Mouse (Mus musculus) CH12.LX (cell line): Measurements from ENCODE around the gene Pfn1. TPM values are rescaled to one million over a fixed set of nuclear protein-coding genes. Genes with fewer than 3 reads are reported as not detected.
A peak's percentile ranks its signal among the peaks of the same experiment; 100 is the strongest.

Experiments
- DNase-seq: peaks from one replicate; pipeline ENCODE4 v3.0.0-alpha.2; 2013; ENCODE audit errors: extremely low read depth
- H3K27ac ChIP-seq: 2 replicates; pipeline ENCODE4 v1.5.1; 2012; ENCODE audit warnings: low read depth, mild to moderate bottlenecking, control low read depth, moderate library complexity; ENCODE audit not compliant: insufficient read depth
- H3K27me3 ChIP-seq: replicated peaks from 2 replicates; pipeline ENCODE3; 2012; ENCODE audit warnings: inconsistent platforms
- H3K36me3 ChIP-seq, 2 experiments: replicated peaks in 1 of 2; 2 replicates each; pipeline versions ENCODE3 to v1.6.1; 2012; ENCODE audit warnings: inconsistent platforms in 1 of 2, low read length in 1 of 2, mild to moderate bottlenecking in 1 of 2, mixed read lengths in 1 of 2, moderate library complexity in 1 of 2; ENCODE audit not compliant: control insufficient read depth in 1 of 2, insufficient read depth in 1 of 2
- H3K4me1 ChIP-seq, 2 experiments: 2 replicates each; pipeline ENCODE4 v1.6.1; 2012; ENCODE audit warnings: inconsistent platforms in 1 of 2, moderate library complexity in 1 of 2; ENCODE audit not compliant: insufficient read depth in 2 of 2, control insufficient read depth in 1 of 2
- H3K4me2 ChIP-seq: 2 replicates; pipeline ENCODE4 v1.6.1; 2012; ENCODE audit warnings: low read depth, mild to moderate bottlenecking, control low read depth; ENCODE audit not compliant: poor library complexity, insufficient read depth, severe bottlenecking
- H3K4me3 ChIP-seq, 3 experiments: fragments of 150-350 bp in 1 of 3; sonication (generic) in 1 of 3; replicated peaks in 1 of 3; 2 replicates each; pipeline versions ENCODE3 to v1.5.1; 2011 to 2012; ENCODE audit warnings: low read depth in 2 of 3, low read length in 2 of 3, mild to moderate bottlenecking in 2 of 3, moderate library complexity in 2 of 3, control low read depth in 1 of 3, improper control_type of control experiment in 1 of 3, inconsistent platforms in 1 of 3, mixed read lengths in 1 of 3; ENCODE audit not compliant: poor library complexity in 1 of 3
- H3K79me2 ChIP-seq: replicated peaks from 2 replicates; pipeline ENCODE4 v1.6.1; 2012; ENCODE audit warnings: mild to moderate bottlenecking, moderate library complexity; ENCODE audit not compliant: control insufficient read depth, poor library complexity, insufficient read depth, severe bottlenecking; ENCODE audit errors: extremely low read depth
- H3K9ac ChIP-seq: 2 replicates; pipeline ENCODE4 v1.6.1; 2012; ENCODE audit warnings: low read depth, mild to moderate bottlenecking, control low read depth, moderate library complexity; ENCODE audit not compliant: insufficient read depth
- H3K9me3 ChIP-seq: replicated peaks from 2 replicates; pipeline ENCODE3; 2012; ENCODE audit warnings: low read length, inconsistent platforms, mixed read lengths
- CHD1 ChIP-seq: IDR thresholded peaks from 2 replicates; pipeline ENCODE4 v1.6.1; 2012; ENCODE audit warnings: low read depth, low read length, improper control_type of control experiment, inconsistent platforms
- CTCF ChIP-seq, 2 experiments: IDR thresholded peaks in 1 of 2; conservative IDR thresholded peaks in 1 of 2; 2 replicates each; pipeline ENCODE4 v1.5.1; 2011 to 2012; ENCODE audit warnings: low read depth in 2 of 2, low read length in 2 of 2, improper control_type of control experiment in 1 of 2, inconsistent platforms in 1 of 2, mild to moderate bottlenecking in 1 of 2, moderate library complexity in 1 of 2
- MAFK ChIP-seq: IDR thresholded peaks from 2 replicates; pipeline ENCODE4 v1.6.1; 2011; ENCODE audit warnings: low read length, improper control_type of control experiment; ENCODE audit not compliant: insufficient replicate concordance
- MAZ ChIP-seq: IDR thresholded peaks from 2 replicates; pipeline ENCODE4 v1.6.1; 2012; ENCODE audit warnings: low read depth, mild to moderate bottlenecking, inconsistent platforms, low read length, improper control_type of control experiment, moderate library complexity
- NRF1 ChIP-seq: IDR thresholded peaks from 2 replicates; pipeline ENCODE4 v1.6.1; 2014; ENCODE audit warnings: low read depth, mild to moderate bottlenecking, inconsistent platforms, low read length, improper control_type of control experiment, moderate library complexity
- SMC3 ChIP-seq: IDR thresholded peaks from 2 replicates; pipeline ENCODE4 v1.6.1; 2011; ENCODE audit warnings: low read depth, low read length, improper control_type of control experiment
- TBP ChIP-seq: conservative IDR thresholded peaks from 2 replicates; pipeline ENCODE4 v1.6.1; 2011; ENCODE audit warnings: low read depth, low read length, improper control_type of control experiment
- UBTF ChIP-seq: IDR thresholded peaks from 2 replicates; pipeline ENCODE4 v1.6.1; 2012; ENCODE audit warnings: low read depth, mild to moderate bottlenecking, inconsistent platforms, low read length, improper control_type of control experiment, moderate library complexity
- ZMIZ1 ChIP-seq: IDR thresholded peaks from 2 replicates; pipeline ENCODE4 v1.6.1; 2012; ENCODE audit warnings: low read depth, mild to moderate bottlenecking, inconsistent platforms, low read length, improper control_type of control experiment
- dilution Hi-C: fragments of 300-500 bp; cut with MboI; formaldehyde crosslinking; loops from 2 replicates; pipeline ENCODE4 v1.14.3; 2020; ENCODE audit warnings: low sequenced_read_pairs; ENCODE audit not compliant: extremely low pct_unique_long_range_greater_than_20kb, extremely low pct_ligation_motif_present
- in situ Hi-C: fragments of 300-500 bp; cut with MboI; formaldehyde crosslinking; loops from 3 replicates; pipeline ENCODE4 v1.14.3; 2019; ENCODE audit warnings: low sequenced_read_pairs, low pct_ligation_motif_present, low pct_unique_long_range_greater_than_20kb, mixed read lengths
- polyA plus RNA-seq: library from polyadenylated mRNA; unstranded; fragments of >175 nt; gene quantifications from 2 replicates; pipeline ENCODE4 v1.2.1, GENCODE M21; 2012; ENCODE audit warnings: low read depth; ENCODE audit not compliant: insufficient read length
- total RNA-seq, 2 experiments: library from RNA; depleted of rRNA; stranded (reverse); fragments of 300-350 nt in 1 of 2; fragments of >200 nt in 1 of 2; gene quantifications; 2 replicates each; pipeline ENCODE4 v1.2.3; 2012 to 2014

The Pfn1 gene
- total and polyA plus RNA-seq, 3 experiments, result 844 to 2,624 (median 1,045) TPM

- TF ChIP-seq NRF1, result peak; percentile 85
Observed at GRCm38 (mm10) chr11:70646691-70647650, 7.5 kb downstream of the Pfn1 start, which contains the start of the genes Rnf167 and Slc25a11 (continued).

- peak overlapping the region; percentile 58; the same call in 1 of the 2 replicates for H3K27ac ChIP-seq
- in situ Hi-C loops, result no loop called here
- peak overlapping the region; percentile 81 for H3K4me2 ChIP-seq
- no peaks in the 10 kb centered on the region for H3K9me3 ChIP-seq
- DNase-seq, result no peak
- peaks cover 25 to 43% of the 10 kb centered on the region in 2 experiments for H3K4me1 ChIP-seq
- TF ChIP-seq CHD1 (peak; percentile 40; the same call in 1 of the 2 replicates), CTCF (conservative IDR thresholded peaks at IDR 0.05 in 1 of 2, IDR thresholded peaks at IDR 0.05 in 1 of 2; ENCODE audit: low read depth in 2 of 2, low read length in 2 of 2) (no peak)
- TF ChIP-seq, all 38 proteins: peak for 1
- Histone ChIP-seq H3K4me3 (peak overlapping the region; percentile 66 to 99 (median 80)), H3K9ac (peak overlapping the region; percentile 93), H3K36me3 (peaks cover 34 to 72% of the 10 kb centered on the region in 2 experiments), H3K79me2 (peaks cover 44% of the 10 kb centered on the region), H3K27me3 (no peaks in the 10 kb centered on the region)
- dilution Hi-C loops, result no loop called here
Observed at GRCm38 (mm10) chr11:70646259-70646555, 8.2 kb downstream of the Pfn1 start.

GRCm38 (mm10) chr11:70645461-70646258, 8.8 kb downstream of the Pfn1 start:
- H3K4me3 ChIP-seq, result peak overlapping the region; percentile 66 to 99 (median 80)

DNA sequence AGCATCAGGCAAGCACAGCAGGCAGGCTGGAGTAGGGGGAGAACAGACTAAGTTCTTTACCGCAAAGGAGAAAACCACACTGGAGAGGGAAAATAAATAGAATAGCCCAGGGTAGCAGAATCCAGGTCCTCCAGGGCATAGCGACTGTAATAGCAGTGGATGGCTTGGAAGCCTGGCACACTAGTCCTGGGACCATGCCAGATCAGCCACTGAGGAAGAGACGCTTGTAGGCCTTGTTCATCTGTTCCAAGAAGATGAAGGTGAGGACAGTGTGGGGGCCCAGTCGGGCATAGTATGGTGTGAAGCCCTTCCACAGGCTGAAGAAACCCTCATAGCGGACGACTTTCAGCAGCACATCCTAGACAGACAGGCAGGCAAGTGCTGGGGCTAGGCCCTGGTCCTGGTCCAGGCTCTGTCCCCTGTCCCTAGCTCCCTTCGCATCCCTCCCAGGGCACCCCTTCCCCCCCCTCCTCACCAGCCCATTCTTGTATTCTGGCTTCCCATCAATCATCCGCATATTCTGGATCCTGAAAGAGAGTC, 9.8 kb downstream of the Pfn1 start:
- dilution Hi-C loops (no loop called here), in situ Hi-C loops (no loop called here)
- Histone ChIP-seq H3K4me2 (no peak overlapping the region), H3K9me3 (no peaks in the 10 kb centered on the region), H3K36me3 (peaks cover 20 to 59% of the 10 kb centered on the region in 2 experiments), H3K4me3 (no peak overlapping the region), H3K4me1 (peaks cover 15 to 28% of the 10 kb centered on the region in 2 experiments), H3K9ac (no peak overlapping the region), H3K79me2 (peaks cover 28% of the 10 kb centered on the region), H3K27ac (no peak overlapping the region), H3K27me3 (no peaks in the 10 kb centered on the region)
- DNase-seq, result no peak
- TF ChIP-seq TBP, result no peak
- no peak for TF ChIP-seq UBTF

More at GRCm38 (mm10) chr11:70645461-70646258, 8.8 kb downstream of the Pfn1 start:
- Histone ChIP-seq H3K79me2 (peaks cover 39% of the 10 kb centered on the region), H3K27ac (no peak overlapping the region), H3K36me3 (peaks cover 29 to 67% of the 10 kb centered on the region in 2 experiments), H3K9ac (peak overlapping the region; percentile 93), H3K4me1 (peaks cover 20 to 38% of the 10 kb centered on the region in 2 experiments), H3K9me3 (no peaks in the 10 kb centered on the region), H3K4me2 (peak overlapping the region; percentile 81), H3K27me3 (no peaks in the 10 kb centered on the region)
- in situ Hi-C loops (no loop called here), dilution Hi-C loops (no loop called here)
- peak; percentile 17 for DNase-seq
- no peak for TF ChIP-seq ZMIZ1
- TF ChIP-seq MAZ, result no peak
- TF ChIP-seq SMC3, result no peak
- TF ChIP-seq MAFK, result no peak
